Mouse (Mus musculus) R1 (cell line): ENCODE results near the gene Cfap69.
A peak's percentile ranks its signal among the peaks of the same experiment; 100 is the strongest.

Experiments
- DNase-seq: peaks from one replicate; pipeline ENCODE4 v3.0.0-alpha.2; 2018; ENCODE audit warnings: low read depth, low spot score

Cfap69 gene

GRCm38 (mm10) chr5:5663655-5664370 is at the start of gene Cfap69:
Cfap69 (minus strand) TSS chr5:5664239.
- peak; percentile 91 for DNase-seq

GRCm38 (mm10) chr5:5711032-5711431 is 47.0 kb upstream of the Cfap69 start:
- no peak for DNase-seq

GRCm38 (mm10) chr5:5707341-5708278 is 43.6 kb upstream of the Cfap69 start:
- peak; percentile 95 for DNase-seq

- no peak for DNase-seq
Observed at GRCm38 (mm10) chr5:5705019-5705418, 41.0 kb upstream of the Cfap69 start.

- peak; percentile 82 for DNase-seq
Observed at GRCm38 (mm10) chr5:5700386-5700785, 36.3 kb upstream of the Cfap69 start.

GRCm38 (mm10) chr5:5698830-5699229 is 34.8 kb upstream of the Cfap69 start:
- peak; percentile 97 for DNase-seq

GRCm38 (mm10) chr5:5695401-5695942 is 31.4 kb upstream of the Cfap69 start:
- DNase-seq: no peak

GRCm38 (mm10) chr5:5693956-5694653 is 30.1 kb upstream of the Cfap69 start, which contains the start of gene Steap2:
Steap2 (minus strand) TSS chr5:5694578.
- peak; percentile 74 for DNase-seq

GRCm38 (mm10) chr5:5693541-5693955 is 29.5 kb upstream of the Cfap69 start:
- DNase-seq: peak; percentile 58

GRCm38 (mm10) chr5:5692167-5692738 is 28.2 kb upstream of the Cfap69 start:
- no peak for DNase-seq

GRCm38 (mm10) chr5:5688945-5689540 is 25.0 kb upstream of the Cfap69 start:
- no peak for DNase-seq

- DNase-seq: no peak
Observed at GRCm38 (mm10) chr5:5688228-5688627, 24.2 kb upstream of the Cfap69 start.

GRCm38 (mm10) chr5:5686973-5687372 is 22.9 kb upstream of the Cfap69 start:
- peak; percentile 93 for DNase-seq

GRCm38 (mm10) chr5:5684946-5685345 is 20.9 kb upstream of the Cfap69 start:
- DNase-seq: peak; percentile 82

- DNase-seq: no peak
Observed at GRCm38 (mm10) chr5:5683292-5683691, 19.3 kb upstream of the Cfap69 start.

- DNase-seq: no peak
Observed at GRCm38 (mm10) chr5:5679459-5679858, 15.4 kb upstream of the Cfap69 start.

GRCm38 (mm10) chr5:5676082-5676481 is 12.0 kb upstream of the Cfap69 start:
- DNase-seq: no peak

GRCm38 (mm10) chr5:5668920-5669319 is 4.9 kb upstream of the Cfap69 start:
- no peak for DNase-seq

GRCm38 (mm10) chr5:5664371-5664926 is 410 bp upstream of the Cfap69 start:
- DNase-seq: no peak

- DNase-seq: peak; percentile 32
Observed at GRCm38 (mm10) chr5:5663057-5663456, 982 bp downstream of the Cfap69 start.
